Mouse (Mus musculus) small intestine, adult 10 weeks (tissue): ENCODE data around the gene Pld2. TPM values are rescaled to one million over a fixed set of nuclear protein-coding genes. Genes with fewer than 3 reads are reported as not detected.

Experiments
- polyA plus RNA-seq: library from polyadenylated mRNA; stranded (reverse); fragments of 350-450 nt; fragmentation: Illumina TruSeq; extraction: RNeasy Lipid Tissue Mini Kit (QIAGEN cat#74804); gene quantifications from one replicate; pipeline ENCODE4 v1.2.3, GENCODE M21; 2014; ENCODE audit warnings: low replicate concordance

Gene Pld2
- polyA plus RNA-seq, result 1.3 TPM

GRCm38 (mm10) chr11:70539877-70540587 is at the start of gene Pld2:
Gene Pld2, plus strand, starts transcription at chr11:70540064.

GRCm38 (mm10) chr11:70504970-70505369 is 34.9 kb upstream of the Pld2 start, which contains the start of gene Tm4sf5:
Gene Tm4sf5, plus strand, starts transcription at chr11:70505244.

GRCm38 (mm10) chr11:70514288-70514687 is 25.6 kb upstream of the Pld2 start, which contains the start of gene Vmo1:
Gene Vmo1, minus strand, starts transcription at chr11:70514616.

GRCm38 (mm10) chr11:70518923-70519322 is 20.9 kb upstream of the Pld2 start, which contains the start of gene Gltpd2:
Gene Gltpd2, plus strand, starts transcription at chr11:70519196.

GRCm38 (mm10) chr11:70525184-70525678 is 14.6 kb upstream of the Pld2 start, which contains the start of gene Psmb6:
Gene Psmb6, plus strand, starts transcription at chr11:70525367.

GRCm38 (mm10) chr11:70532839-70533238 is 7.0 kb upstream of the Pld2 start, which contains the start of gene Gm40193:
Gene Gm40193, minus strand, starts transcription at chr11:70532939.

GRCm38 (mm10) chr11:70562287-70562994 is 22.6 kb downstream of the Pld2 start, which contains the start of gene Mink1:
Gene Mink1, plus strand, starts transcription at chr11:70562881.

Other genes with a start within 250 kb of the Pld2 start
- gene Alox12e, start 217.4 kb upstream of the Pld2 start, polyA plus RNA-seq, result not detected
- gene Alox15, start 188.0 kb upstream of the Pld2 start, polyA plus RNA-seq, result 1.5 TPM
- gene Pelp1, start 130.0 kb upstream of the Pld2 start, polyA plus RNA-seq, result 4.5 TPM
- 0.41 TPM for gene Arrb2, start 107.4 kb upstream of the Pld2 start, polyA plus RNA-seq
- 5.4 TPM for gene Med11, start 88.1 kb upstream of the Pld2 start, polyA plus RNA-seq
- gene Zmynd15, start 80.6 kb upstream of the Pld2 start, polyA plus RNA-seq, result 0.78 TPM
- gene Cxcl16, start 80.1 kb upstream of the Pld2 start, polyA plus RNA-seq, result 16.5 TPM
- gene Tm4sf5, start 34.8 kb upstream of the Pld2 start, polyA plus RNA-seq, result 293 TPM
- not detected for gene Vmo1, start 25.4 kb upstream of the Pld2 start, polyA plus RNA-seq
- not detected for gene Gltpd2, start 20.9 kb upstream of the Pld2 start, polyA plus RNA-seq
- 13.2 TPM for gene Psmb6, start 14.7 kb upstream of the Pld2 start, polyA plus RNA-seq
- not detected for gene Gm40193, start 7.1 kb upstream of the Pld2 start, polyA plus RNA-seq
- 1.6 TPM for gene Mink1, start 22.8 kb downstream of the Pld2 start, polyA plus RNA-seq
- gene 4930544D05Rik, start 75.8 kb downstream of the Pld2 start, polyA plus RNA-seq, result not detected
- gene Chrne, start 79.2 kb downstream of the Pld2 start, polyA plus RNA-seq, result not detected
- gene Gp1ba, start 99.1 kb downstream of the Pld2 start, polyA plus RNA-seq, result not detected
- gene Rnf167, start 107.2 kb downstream of the Pld2 start, polyA plus RNA-seq, result 43.6 TPM
- gene Slc25a11, start 107.4 kb downstream of the Pld2 start, polyA plus RNA-seq, result 31.8 TPM
- gene Pfn1, start 114.6 kb downstream of the Pld2 start, polyA plus RNA-seq, result 99.8 TPM
- gene Eno3, start 117.1 kb downstream of the Pld2 start, polyA plus RNA-seq, result 0.74 TPM
- 11.3 TPM for gene Spag7, start 129.4 kb downstream of the Pld2 start, polyA plus RNA-seq
- 0.85 TPM for gene Camta2, start 148.0 kb downstream of the Pld2 start, polyA plus RNA-seq
- not detected for gene Inca1, start 160.1 kb downstream of the Pld2 start, polyA plus RNA-seq
- gene Kif1c, start 160.5 kb downstream of the Pld2 start, polyA plus RNA-seq, result 14.5 TPM
- 1.6 TPM for gene Zfp3, start 224.1 kb downstream of the Pld2 start, polyA plus RNA-seq